Mouse (Mus musculus) kidney, adult 2 months (tissue): ENCODE results near the gene Baz2a. TPM values are rescaled to one million over a fixed set of nuclear protein-coding genes. Genes with fewer than 3 reads are reported as not detected.
"Not testable (repeated sequence)": the region's sequence is repeated elsewhere in the genome, so short reads cannot be mapped to it uniquely, and the experiment has no call there.

Experiments used
- DNase-seq: peaks from one replicate; pipeline ENCODE4 v3.0.0; 2021
- H3K27ac ChIP-seq: fragments of 200-500 bp; 2 replicates; pipeline ENCODE4 v1.5.1; 2012; ENCODE audit warnings: low read depth, low read length, control low read depth, inconsistent platforms; ENCODE audit not compliant: insufficient read depth
- H3K27me3 ChIP-seq: fragments of 200-500 bp; replicated peaks from 2 replicates; pipeline ENCODE4 v1.6.1; 2012; ENCODE audit warnings: mild to moderate bottlenecking, moderate library complexity, low read length, inconsistent platforms; ENCODE audit not compliant: control insufficient read depth, insufficient read depth
- H3K36me3 ChIP-seq: fragments of 200-500 bp; 2 replicates; pipeline ENCODE4 v1.6.1; 2012; ENCODE audit warnings: mild to moderate bottlenecking, moderate library complexity, low read length, inconsistent platforms; ENCODE audit not compliant: control insufficient read depth, insufficient read depth
- H3K4me1 ChIP-seq: fragments of 200-500 bp; 2 replicates; pipeline ENCODE4 v1.6.1; 2011; ENCODE audit warnings: low read length; ENCODE audit not compliant: control insufficient read depth, insufficient read depth
- H3K4me3 ChIP-seq: fragments of 200-500 bp; 2 replicates; pipeline ENCODE4 v1.5.1; 2011; ENCODE audit warnings: mild to moderate bottlenecking, low read depth, low read length, control low read depth; ENCODE audit not compliant: insufficient read depth
- CTCF ChIP-seq: fragments of 200-500 bp; conservative IDR thresholded peaks from 2 replicates; pipeline ENCODE4 v1.5.1; 2011; ENCODE audit warnings: low read depth, mild to moderate bottlenecking, control low read depth, low read length, moderate library complexity, mixed read lengths; ENCODE audit not compliant: insufficient read depth, insufficient read length
- POLR2A ChIP-seq: fragments of 200-500 bp; IDR thresholded peaks from one replicate; pipeline ENCODE4 v1.6.1; 2011; ENCODE audit warnings: low read depth, low read length, control low read depth
- WGBS: fragments of 180-500 bp; shearing (Covaris S2); methylation state at CpG from one replicate; pipeline ENCODE4 v1.1.7; 2018; 5-methylcytosine and 5-hydroxymethylcytosine counted together
- polyA plus RNA-seq: library from polyadenylated mRNA; depleted of rRNA; stranded (reverse); fragments of >200 nt; gene quantifications from 2 replicates; pipeline ENCODE4 v1.2.3, GENCODE M21; 2012

Gene Baz2a
- polyA plus RNA-seq, 1 experiment = 21.6 TPM

GRCm38 (mm10) chr10:128082477-128082808, 8.9 kb upstream of the Baz2a start:
- no peak for TF ChIP-seq CTCF
- no peak for TF ChIP-seq POLR2A
- peaks cover 24% of the 10 kb centered on the region for H3K36me3 ChIP-seq
- peak overlapping the region; percentile 96 for H3K27ac ChIP-seq
- H3K4me1 ChIP-seq = peaks cover 19% of the 10 kb centered on the region; the same call in 1 of the 2 replicates
- H3K27me3 ChIP-seq = no peaks in the 10 kb centered on the region
- 4% methylated on average over 9 of the region's 9 CpGs for WGBS
- H3K4me3 ChIP-seq = peak overlapping the region; percentile 65
- no peak for DNase-seq

DNA sequence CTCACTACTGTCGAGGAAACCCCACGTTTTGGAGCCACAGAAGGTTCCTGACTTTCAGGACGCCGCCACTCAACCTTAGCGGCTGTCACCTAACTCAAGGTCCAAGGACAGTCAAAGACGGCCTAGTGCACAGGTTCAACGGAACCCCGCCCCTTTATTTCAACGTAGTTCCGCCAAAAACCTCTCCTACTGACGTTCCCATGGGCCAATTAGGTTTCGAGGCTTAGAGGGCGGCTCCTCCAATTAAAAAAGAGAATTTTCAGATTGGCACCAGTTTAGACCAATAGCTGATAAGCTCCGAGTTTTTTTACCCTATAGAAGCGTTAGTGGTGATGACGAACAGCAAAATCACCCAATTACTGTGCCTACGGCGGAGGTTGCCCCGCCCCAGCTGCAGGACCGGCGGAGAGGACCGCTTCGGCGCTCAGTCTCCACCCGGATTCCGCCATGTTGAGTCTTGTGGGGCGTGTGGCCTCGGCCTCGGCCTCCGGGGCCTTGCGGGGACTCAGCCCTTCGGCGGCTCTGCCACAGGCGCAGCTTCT, 8.4 kb upstream of the Baz2a start, which contains the start of gene Atp5b:
Gene Atp5b, plus strand, starts transcription at position 394 of the 542 bp plus-strand sequence.
- Histone ChIP-seq H3K27me3 (no peaks in the 10 kb centered on the region), H3K4me3 (peak within 1 kb of the TSS; percentile 93), H3K4me1 (peaks cover 19% of the 10 kb centered on the region; the same call in 1 of the 2 replicates), H3K27ac (peak within 1 kb of the TSS; percentile 99), H3K36me3 (peaks cover 28% of the 10 kb centered on the region)
- TF ChIP-seq CTCF = 0 out of 2 replicates have a peak, but pooled peaks have one; percentile 0
- peak; percentile 94 for TF ChIP-seq POLR2A
- under 1% methylated on average over 34 of the region's 34 CpGs for whole genome bisulfite sequencing
- peak; percentile 100 for DNase-seq

DNA sequence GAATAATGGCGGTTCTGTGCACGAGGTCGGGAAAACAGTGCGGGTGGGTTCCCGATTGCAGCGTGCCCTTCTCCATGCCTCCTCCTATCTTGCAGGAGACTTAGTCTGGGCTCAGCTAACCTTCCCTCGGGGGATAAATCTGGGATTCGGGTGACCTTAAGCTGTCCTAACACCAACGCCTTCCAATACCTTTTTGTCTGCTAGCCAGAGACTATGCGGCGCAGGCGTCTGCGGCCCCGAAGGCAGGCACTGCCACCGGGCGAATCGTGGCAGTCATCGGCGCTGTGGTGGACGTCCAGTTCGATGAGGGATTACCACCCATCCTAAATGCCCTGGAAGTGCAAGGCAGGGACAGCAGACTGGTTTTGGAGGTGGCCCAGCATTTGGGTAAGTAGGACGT, 7.7 kb upstream of the Baz2a start:
- no peak for DNase-seq
- no peak for TF ChIP-seq CTCF
- no peak for TF ChIP-seq POLR2A
- Histone ChIP-seq H3K27ac (peak overlapping the region; percentile 99), H3K36me3 (peaks cover 33% of the 10 kb centered on the region), H3K27me3 (no peaks in the 10 kb centered on the region), H3K4me1 (peaks cover 19% of the 10 kb centered on the region; the same call in 1 of the 2 replicates), H3K4me3 (peak overlapping the region; percentile 93)
- under 1% methylated on average over 22 of the region's 22 CpGs for WGBS

GRCm38 (mm10) chr10:128084160-128084559, 7.2 kb upstream of the Baz2a start:
- 1% methylated on average over 3 of the region's 3 CpGs for WGBS
- peaks cover 19% of the 10 kb centered on the region; the same call in 1 of the 2 replicates for H3K4me1 ChIP-seq
- peak overlapping the region; percentile 93 for H3K4me3 ChIP-seq
- peak overlapping the region; percentile 99 for H3K27ac ChIP-seq
- H3K36me3 ChIP-seq = peaks cover 36% of the 10 kb centered on the region
- no peak for TF ChIP-seq CTCF
- TF ChIP-seq POLR2A = no peak
- no peaks in the 10 kb centered on the region for H3K27me3 ChIP-seq
- DNase-seq = peak; percentile 37

GRCm38 (mm10) chr10:128086391-128086790, 5.0 kb upstream of the Baz2a start:
- DNase-seq = peak; percentile 48
- peaks cover 43% of the 10 kb centered on the region for H3K36me3 ChIP-seq
- no peak overlapping the region for H3K27ac ChIP-seq
- 59% methylated on average over 6 of the region's 6 CpGs for WGBS
- H3K4me1 ChIP-seq = peaks cover 26% of the 10 kb centered on the region; the same call in 1 of the 2 replicates
- no peaks in the 10 kb centered on the region for H3K27me3 ChIP-seq
- TF ChIP-seq POLR2A (no peak), CTCF (peak; percentile 51)
- no peak overlapping the region for H3K4me3 ChIP-seq

DNA sequence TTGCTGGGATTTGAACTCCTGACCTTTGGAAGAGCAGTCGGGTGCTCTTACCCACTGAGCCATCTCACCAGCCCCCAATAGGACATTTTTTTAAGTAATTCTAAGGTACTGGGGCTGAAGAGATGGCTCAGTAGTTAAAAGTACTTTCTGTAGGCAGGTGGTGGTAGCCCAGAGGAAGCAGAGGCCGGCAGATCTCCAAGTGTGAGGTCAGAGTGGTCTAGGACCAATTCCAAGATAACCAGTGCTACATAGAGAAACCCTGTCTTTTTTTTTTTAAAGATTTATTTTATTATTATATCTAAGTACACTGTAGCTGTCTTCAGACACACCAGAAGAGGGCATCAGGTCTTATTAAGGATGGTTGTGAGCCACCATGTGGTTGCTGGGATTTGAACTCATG, 4.2 kb upstream of the Baz2a start:
- not testable (repeated sequence) for H3K27me3 ChIP-seq, H3K4me3 ChIP-seq, DNase-seq, H3K27ac ChIP-seq
- peaks cover 43% of the 10 kb centered on the region for H3K36me3 ChIP-seq
- H3K4me1 ChIP-seq = peaks cover 23% of the 10 kb centered on the region; the same call in 1 of the 2 replicates
- 25% methylated on average over 2 of the region's 2 CpGs for WGBS

DNA sequence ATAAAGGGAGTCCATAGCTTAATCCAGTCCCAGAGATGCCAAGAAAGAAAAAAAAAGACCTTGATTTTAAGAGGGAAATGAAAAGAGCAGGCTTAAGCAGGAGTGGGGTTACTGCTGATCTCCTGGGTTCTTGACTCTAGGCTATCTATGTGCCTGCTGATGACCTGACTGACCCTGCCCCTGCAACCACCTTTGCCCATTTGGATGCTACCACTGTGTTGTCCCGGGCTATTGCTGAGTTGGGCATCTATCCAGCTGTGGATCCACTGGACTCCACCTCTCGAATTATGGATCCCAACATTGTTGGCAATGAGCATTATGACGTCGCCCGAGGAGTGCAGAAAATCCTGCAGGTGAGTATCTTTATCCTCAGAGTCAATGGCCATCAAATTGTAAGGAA, 3.2 kb upstream of the Baz2a start:
- WGBS = 59% methylated on average over 5 of the region's 5 CpGs
- H3K27me3 ChIP-seq = no peaks in the 10 kb centered on the region
- peaks cover 23% of the 10 kb centered on the region; the same call in 1 of the 2 replicates for H3K4me1 ChIP-seq
- peak; percentile 29 for DNase-seq
- no peak overlapping the region for H3K4me3 ChIP-seq
- no peak overlapping the region for H3K27ac ChIP-seq
- TF ChIP-seq CTCF (no peak), POLR2A (no peak)
- peaks cover 43% of the 10 kb centered on the region for H3K36me3 ChIP-seq

- Histone ChIP-seq H3K4me1 (peaks cover 30% of the 10 kb centered on the region; the same call in 1 of the 2 replicates), H3K27ac (no peak overlapping the region), H3K27me3 (no peaks in the 10 kb centered on the region), H3K4me3 (no peak overlapping the region), H3K36me3 (peaks cover 37% of the 10 kb centered on the region)
- WGBS = 34% methylated on average over 5 of the region's 5 CpGs
- no peak for TF ChIP-seq POLR2A
- TF ChIP-seq CTCF = no peak
- DNase-seq = no peak
Measured at GRCm38 (mm10) chr10:128089842-128090241, 1.5 kb upstream of the Baz2a start.
